Mouse (Mus musculus) kidney, embryonic 16.5 days (tissue): Measurements from ENCODE around the gene Hsd17b14. TPM values are rescaled to one million over a fixed set of nuclear protein-coding genes. Genes with fewer than 3 reads are reported as not detected.

Experiments used
- ATAC-seq: fragments of 200-750 bp; cut with Nextera tagmentation; 2 replicates; pipeline ENCODE4 v1.8.0; 2017; ENCODE audit warnings: moderate TSS enrichment; ENCODE audit not compliant: low FRiP score, low TSS enrichment
- H3K27ac ChIP-seq: fragments of 300-500 bp; sonication (generic); 2 replicates; pipeline ENCODE4 v1.5.1; 2014; ENCODE audit warnings: low read length
- H3K27me3 ChIP-seq: fragments of 300-500 bp; sonication (generic); 2 replicates; pipeline ENCODE4 v1.6.1; 2014; ENCODE audit warnings: low read length, control low read depth, mixed read lengths; ENCODE audit not compliant: insufficient read depth
- H3K36me3 ChIP-seq: fragments of 300-500 bp; sonication (generic); 2 replicates; pipeline ENCODE4 v1.6.1; 2014; ENCODE audit warnings: low read length, control low read depth, mixed read lengths; ENCODE audit not compliant: insufficient read depth
- H3K4me1 ChIP-seq: fragments of 300-500 bp; sonication (generic); 2 replicates; pipeline ENCODE4 v1.6.1; 2014; ENCODE audit warnings: low read length, control low read depth, mixed read lengths; ENCODE audit not compliant: insufficient read depth
- H3K4me2 ChIP-seq: fragments of 300-500 bp; sonication (generic); replicated peaks from 2 replicates; pipeline ENCODE4 v1.6.1; 2014; ENCODE audit warnings: low read depth, low read length
- H3K4me3 ChIP-seq: fragments of 300-500 bp; sonication (generic); 2 replicates; pipeline ENCODE4 v1.5.1; 2014; ENCODE audit warnings: mild to moderate bottlenecking, low read length
- H3K9ac ChIP-seq: fragments of 300-500 bp; sonication (generic); replicated peaks from 2 replicates; pipeline ENCODE4 v1.6.1; 2014; ENCODE audit warnings: low read length
- H3K9me3 ChIP-seq: fragments of 300-500 bp; sonication (generic); 2 replicates; pipeline ENCODE4 v1.6.1; 2016; ENCODE audit warnings: low read length, control low read depth
- WGBS: fragments of 180-500 bp; shearing (Covaris S2); extraction: QIAGEN DNeasy Blood & Tissue Kit; methylation state at CpG from one replicate; pipeline ENCODE4 v1.1.7; 2014; 5-methylcytosine and 5-hydroxymethylcytosine counted together
- polyA plus RNA-seq: library from polyadenylated mRNA; unstranded; fragments of >200 nt; fragmentation: Nextera tagmentation; extraction: Ambion mirVana; gene quantifications from 2 replicates; pipeline ENCODE4 v1.2.1, GENCODE M21; 2015

Gene Hsd17b14
- polyA plus RNA-seq, 1 experiment from 2014 or later, result 13.5 TPM

- peak overlapping the region; percentile 46; the same call in 1 of the 2 replicates for H3K9ac ChIP-seq
- H3K27me3 ChIP-seq, result no peaks in the 10 kb centered on the region
- no peaks in the 10 kb centered on the region for H3K36me3 ChIP-seq
- no peaks in the 10 kb centered on the region for H3K9me3 ChIP-seq
- peak overlapping the region; percentile 37 for H3K4me2 ChIP-seq
- peak; percentile 73 for ATAC-seq
- peak overlapping the region; percentile 46 for H3K27ac ChIP-seq
- H3K4me1 ChIP-seq, result peaks cover 22% of the 10 kb centered on the region
- H3K4me3 ChIP-seq, result no peak overlapping the region
- 23% methylated on average over 12 of the region's 12 CpGs for WGBS
Observed at GRCm38 (mm10) chr7:45561624-45562520, 7.2 kb downstream of the Hsd17b14 start.

DNA sequence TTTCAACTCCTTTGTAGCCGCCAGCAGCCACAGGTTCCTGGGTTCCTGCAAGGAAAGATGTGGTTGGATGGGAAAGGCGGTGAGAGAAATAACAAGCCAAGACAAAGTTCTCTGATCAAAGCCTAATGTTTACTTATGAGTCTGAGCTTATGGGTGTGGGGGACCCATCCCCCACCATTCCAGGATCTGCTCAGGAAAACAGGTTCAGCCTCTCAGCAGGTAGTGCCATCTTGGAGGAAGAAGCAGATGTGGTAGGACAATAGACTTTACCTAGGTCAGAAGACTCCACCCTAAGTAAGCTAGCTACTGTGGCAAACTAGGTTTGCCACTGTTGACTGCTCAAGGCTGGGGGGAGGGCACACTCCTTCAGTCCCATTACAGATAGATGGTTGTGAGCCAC lies 10.1 kb downstream of the Hsd17b14 start:
- H3K36me3 ChIP-seq, result no peaks in the 10 kb centered on the region
- no peak overlapping the region for H3K4me2 ChIP-seq
- no peak overlapping the region for H3K4me3 ChIP-seq
- no peak for ATAC-seq
- H3K9ac ChIP-seq, result no peak overlapping the region
- no peaks in the 10 kb centered on the region for H3K9me3 ChIP-seq
- peaks cover 41% of the 10 kb centered on the region for H3K4me1 ChIP-seq
- 65% methylated on average over 2 of the region's 2 CpGs for WGBS
- H3K27me3 ChIP-seq, result no peaks in the 10 kb centered on the region
- H3K27ac ChIP-seq, result no peak overlapping the region

GRCm38 (mm10) chr7:45565446-45565845 lies 10.8 kb downstream of the Hsd17b14 start:
- H3K9me3 ChIP-seq, result no peaks in the 10 kb centered on the region
- no peak overlapping the region for H3K4me2 ChIP-seq
- whole genome bisulfite sequencing, result 91% methylated on average over 9 of the region's 9 CpGs
- H3K27ac ChIP-seq, result no peak overlapping the region
- H3K27me3 ChIP-seq, result no peaks in the 10 kb centered on the region
- no peak overlapping the region for H3K4me3 ChIP-seq
- peaks cover 41% of the 10 kb centered on the region for H3K4me1 ChIP-seq
- no peak for ATAC-seq
- no peak overlapping the region for H3K9ac ChIP-seq
- H3K36me3 ChIP-seq, result no peaks in the 10 kb centered on the region

DNA sequence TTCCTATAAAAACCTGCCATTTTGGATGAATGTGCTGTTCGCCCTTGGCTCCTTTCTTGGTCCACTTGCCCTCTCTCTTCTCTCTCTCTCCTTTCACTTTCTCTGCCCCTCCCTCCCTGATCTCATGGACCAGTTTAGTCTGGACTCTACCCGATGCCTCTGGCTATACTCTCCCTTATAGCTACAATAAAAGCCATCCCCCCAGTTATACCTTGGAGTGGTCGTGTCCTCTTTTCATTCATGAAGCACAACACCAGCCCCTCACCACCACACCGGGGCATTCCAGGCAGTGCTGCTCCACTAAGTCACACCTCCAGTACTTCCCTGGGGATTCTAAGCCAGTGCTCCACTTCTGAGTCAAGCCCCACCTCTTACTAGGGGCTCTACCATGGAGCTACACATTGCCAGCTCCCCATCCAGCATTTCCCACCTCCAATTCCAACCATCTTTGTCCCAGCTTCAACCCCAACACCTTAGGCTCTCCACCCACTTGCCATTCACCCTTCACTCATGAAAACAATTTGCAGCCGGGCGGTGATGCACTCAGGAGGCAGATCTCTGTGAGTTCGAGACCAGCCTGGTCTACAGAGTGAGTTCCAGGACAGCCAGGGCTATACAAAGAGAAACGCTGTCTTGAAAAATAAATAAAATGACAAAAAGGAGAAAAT lies 12.6 kb downstream of the Hsd17b14 start:
- no peaks in the 10 kb centered on the region for H3K36me3 ChIP-seq
- no peak for ATAC-seq
- 66% methylated on average over 8 of the region's 8 CpGs for WGBS
- no peaks in the 10 kb centered on the region for H3K9me3 ChIP-seq
- no peaks in the 10 kb centered on the region for H3K27me3 ChIP-seq
- H3K4me3 ChIP-seq, result no peak overlapping the region
- peaks cover 42% of the 10 kb centered on the region for H3K4me1 ChIP-seq
- peak overlapping the region; percentile 93 for H3K27ac ChIP-seq
- H3K4me2 ChIP-seq, result no peak overlapping the region
- H3K9ac ChIP-seq, result peak overlapping the region; percentile 61; the same call in 1 of the 2 replicates

- under 1% methylated on average over 24 of the region's 24 CpGs for WGBS
- peak; percentile 97 for ATAC-seq
- peaks cover 44% of the 10 kb centered on the region for H3K4me1 ChIP-seq
Observed at GRCm38 (mm10) chr7:45567780-45568516, 13.3 kb downstream of the Hsd17b14 start.

GRCm38 (mm10) chr7:45568601-45569473 lies 14.1 kb downstream of the Hsd17b14 start:
- Histone ChIP-seq H3K9me3 (no peaks in the 10 kb centered on the region), H3K27me3 (no peaks in the 10 kb centered on the region), H3K27ac (peak overlapping the region; percentile 93), H3K36me3 (no peaks in the 10 kb centered on the region), H3K4me2 (peak overlapping the region; percentile 60), H3K4me3 (peak overlapping the region; percentile 49), H3K4me1 (peaks cover 51% of the 10 kb centered on the region), H3K9ac (peak overlapping the region; percentile 37)
- WGBS, result 77% methylated on average over 10 of the region's 10 CpGs
- ATAC-seq, result no peak

More at GRCm38 (mm10) chr7:45567780-45568516, 13.3 kb downstream of the Hsd17b14 start:
- Histone ChIP-seq H3K27me3 (no peaks in the 10 kb centered on the region), H3K27ac (peak overlapping the region; percentile 93), H3K9ac (peak overlapping the region; percentile 61), H3K36me3 (no peaks in the 10 kb centered on the region), H3K9me3 (no peaks in the 10 kb centered on the region), H3K4me3 (peak overlapping the region; percentile 49), H3K4me2 (peak overlapping the region; percentile 60)

DNA sequence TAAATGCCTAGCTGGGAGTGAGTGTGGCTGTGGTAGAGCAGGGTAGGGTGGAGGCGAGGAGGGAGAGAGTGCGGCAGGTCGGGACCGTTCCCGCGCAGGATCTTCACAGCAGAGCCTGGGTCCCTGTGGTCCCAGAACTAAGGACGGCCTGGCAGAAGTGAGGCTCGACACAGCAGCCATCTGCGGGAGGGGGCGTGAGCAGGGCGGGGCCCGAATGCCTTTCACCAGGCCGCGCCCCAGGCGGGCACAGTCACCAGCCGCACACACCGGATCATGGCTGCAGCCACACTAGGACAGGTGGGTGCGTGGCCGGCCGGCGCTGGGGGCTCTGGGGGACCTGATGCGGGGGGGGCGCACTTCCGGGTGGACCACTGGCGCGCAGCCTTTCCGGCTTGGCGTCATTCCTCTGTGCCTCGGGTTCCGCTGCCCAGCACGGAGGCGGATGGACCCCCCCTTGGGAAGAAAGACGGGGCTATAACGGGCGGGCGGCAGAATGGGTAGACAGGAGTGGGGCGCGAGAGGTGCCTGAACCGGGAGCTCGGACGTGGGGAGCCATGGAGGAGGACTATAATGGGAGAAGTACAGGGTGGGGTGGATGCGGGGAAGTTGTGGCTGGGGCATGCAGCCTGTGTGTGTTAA lies 15.5 kb downstream of the Hsd17b14 start, which contains the start of gene Bcat2:
Gene Bcat2 (plus strand): TSS at position 51 of the 639 bp plus-strand sequence.
- under 1% methylated on average over 42 of the region's 42 CpGs for WGBS
- peak within 1 kb of the TSS; percentile 82 for H3K9ac ChIP-seq
- peak within 1 kb of the TSS; percentile 67 for H3K4me2 ChIP-seq
- H3K9me3 ChIP-seq, result no peaks in the 10 kb centered on the region
- no peaks in the 10 kb centered on the region for H3K36me3 ChIP-seq
- H3K27ac ChIP-seq, result peak within 1 kb of the TSS; percentile 93
- ATAC-seq, result peak; percentile 62
- H3K4me1 ChIP-seq, result peaks cover 61% of the 10 kb centered on the region
- H3K27me3 ChIP-seq, result no peaks in the 10 kb centered on the region
- H3K4me3 ChIP-seq, result peak within 1 kb of the TSS; percentile 72

DNA sequence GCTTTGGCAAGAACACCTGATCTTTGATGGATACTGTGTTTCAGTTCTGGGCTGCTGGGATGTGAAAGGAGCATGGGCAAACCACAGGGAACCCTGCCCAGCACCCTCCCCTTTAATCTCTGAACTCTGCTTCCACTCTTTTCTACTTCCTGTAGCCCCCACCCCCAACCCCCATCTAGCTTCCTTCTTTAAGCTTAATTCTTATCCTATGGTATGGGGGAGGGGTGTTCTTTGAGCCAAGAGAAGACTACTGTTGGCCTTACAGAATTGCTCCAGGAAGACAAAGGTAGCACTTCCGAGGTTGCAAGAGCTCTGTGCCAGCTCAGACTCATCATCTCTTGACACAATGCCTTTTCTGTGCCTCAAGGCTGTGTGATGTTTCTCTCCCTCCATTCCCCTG lies 17.3 kb downstream of the Hsd17b14 start:
- 33% methylated on average over 1 of the region's 1 CpGs for WGBS
- H3K9me3 ChIP-seq, result no peaks in the 10 kb centered on the region
- no peak overlapping the region for H3K27ac ChIP-seq
- H3K4me1 ChIP-seq, result peaks cover 62% of the 10 kb centered on the region
- 0 out of 2 replicates have a peak, but pooled peaks cover 11% of the 10 kb centered on the region for H3K36me3 ChIP-seq
- ATAC-seq, result no peak
- no peaks in the 10 kb centered on the region for H3K27me3 ChIP-seq
- no peak overlapping the region for H3K4me3 ChIP-seq
- no peak overlapping the region for H3K9ac ChIP-seq
- H3K4me2 ChIP-seq, result 0 out of 2 replicates have a peak overlapping the region, but pooled peaks have one; percentile 67
